Mouse (Mus musculus) telencephalon, adult 2 months (tissue): Measurements from ENCODE around the gene Ccdc190.

Source experiments
- DNase-seq: peaks from one replicate; pipeline ENCODE4 v3.0.0-alpha.2; 2011; ENCODE audit warnings: low read depth, low spot score

Ccdc190 gene

DNA sequence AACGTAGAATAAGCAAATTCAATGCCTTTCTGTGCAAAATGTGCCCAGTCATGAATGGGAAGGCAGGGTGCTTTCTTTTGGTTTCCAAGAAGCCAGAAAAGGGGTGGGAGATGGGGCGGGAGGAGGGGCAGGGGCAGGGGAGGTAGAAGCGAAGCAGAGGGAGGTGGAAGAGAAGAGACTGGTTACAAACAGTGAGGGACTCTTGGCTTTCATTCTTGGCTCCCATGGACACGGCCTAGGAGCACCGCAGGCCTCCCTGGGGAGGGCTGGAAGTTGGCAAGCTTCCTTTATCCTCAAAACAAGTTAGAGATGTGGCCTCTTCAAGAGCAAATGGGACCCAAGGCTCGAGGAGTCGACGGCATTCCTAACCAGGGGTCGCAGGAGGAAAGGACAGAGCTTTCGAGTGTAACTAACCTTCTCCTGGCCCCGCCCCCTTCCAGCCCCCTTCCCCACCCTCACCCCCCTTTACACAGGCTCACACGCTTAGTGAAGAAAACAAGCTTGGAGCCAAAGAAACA, at the start of gene Ccdc190:
Gene Ccdc190, plus strand, starts transcription at position 195 of the 518 bp plus-strand sequence.
- DNase-seq = no peak

DNA sequence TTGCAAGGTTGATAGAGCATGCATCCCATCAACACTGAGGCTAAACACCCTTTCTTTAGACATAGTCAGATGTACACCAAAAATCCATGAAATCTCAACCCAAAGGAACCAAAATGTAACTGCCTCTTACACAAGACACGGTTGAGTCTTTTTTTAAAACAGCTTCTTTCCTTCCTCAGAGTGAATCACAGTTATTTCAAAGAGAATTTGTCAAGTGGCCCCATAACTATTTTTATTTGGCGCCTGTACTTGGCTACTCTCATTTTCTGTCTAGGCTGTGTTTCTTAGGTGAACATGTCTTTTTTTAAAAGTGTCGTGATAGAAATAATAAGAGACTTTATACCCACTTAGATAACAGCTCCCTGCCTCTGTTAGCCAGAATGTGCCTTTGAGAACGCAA, 49.4 kb upstream of the Ccdc190 start:
- peak; percentile 81 for DNase-seq

DNA sequence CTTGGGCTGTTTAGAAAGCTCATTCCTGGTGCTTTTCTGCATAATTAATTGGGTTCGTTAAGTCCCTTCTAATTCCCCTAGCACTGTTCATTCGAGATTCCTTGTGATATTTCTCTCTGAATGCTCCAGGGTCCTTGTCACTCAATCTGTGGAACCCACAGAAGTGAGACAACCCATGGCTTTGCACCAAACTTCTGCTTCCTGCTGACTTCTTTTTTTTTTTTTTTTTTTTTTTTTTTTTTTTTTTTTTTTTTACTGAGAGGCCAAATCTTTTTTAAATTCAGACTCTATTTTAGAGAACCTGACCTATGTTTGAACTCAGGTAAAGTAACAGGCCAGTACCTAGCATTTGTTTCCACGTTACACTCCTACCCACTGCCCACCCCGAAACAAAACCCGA, 48.3 kb upstream of the Ccdc190 start:
- no peak for DNase-seq

DNA sequence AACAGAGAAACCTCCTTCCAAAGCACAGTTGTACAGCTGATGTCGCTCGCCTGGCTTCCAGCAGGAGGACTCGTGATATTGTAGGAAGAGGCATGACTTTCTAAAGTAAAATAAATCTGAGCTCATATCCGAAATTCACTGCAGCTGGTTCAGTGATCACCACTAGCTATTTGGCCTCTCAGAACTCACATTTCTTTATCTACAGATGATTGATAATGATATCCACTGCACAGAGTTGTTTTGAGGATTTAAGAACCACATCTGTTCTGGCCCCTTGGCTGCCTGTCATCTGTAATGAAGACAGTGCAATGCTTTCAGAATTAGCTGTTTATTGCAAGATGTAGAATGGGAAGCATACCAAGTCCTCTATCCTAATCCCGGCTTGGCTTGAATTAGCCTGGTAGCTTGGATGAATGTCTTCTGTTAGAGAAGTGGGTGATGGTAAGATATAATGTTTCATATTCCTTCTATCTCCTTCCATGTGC, 45.3 kb upstream of the Ccdc190 start:
- DNase-seq = peak; percentile 86

DNA sequence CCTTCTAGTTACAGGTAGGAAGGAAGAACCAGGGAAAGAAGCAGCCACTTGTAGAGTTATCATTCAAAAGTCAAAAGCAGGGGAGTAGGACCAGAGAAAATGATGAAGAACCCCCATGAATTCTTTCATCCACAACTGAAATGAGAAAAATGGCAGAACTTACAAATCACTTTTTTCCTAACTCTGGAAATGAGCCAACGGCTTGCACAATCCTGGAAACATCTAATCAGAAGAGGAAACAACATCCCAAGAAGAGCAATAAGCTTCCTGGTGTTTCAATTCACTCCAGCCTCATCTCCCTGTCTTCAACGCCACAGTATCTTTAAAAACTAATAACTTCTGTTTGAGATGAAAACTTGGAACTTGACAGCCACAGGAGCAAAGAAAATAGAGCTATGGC, 39.2 kb upstream of the Ccdc190 start:
- DNase-seq = no peak

DNA sequence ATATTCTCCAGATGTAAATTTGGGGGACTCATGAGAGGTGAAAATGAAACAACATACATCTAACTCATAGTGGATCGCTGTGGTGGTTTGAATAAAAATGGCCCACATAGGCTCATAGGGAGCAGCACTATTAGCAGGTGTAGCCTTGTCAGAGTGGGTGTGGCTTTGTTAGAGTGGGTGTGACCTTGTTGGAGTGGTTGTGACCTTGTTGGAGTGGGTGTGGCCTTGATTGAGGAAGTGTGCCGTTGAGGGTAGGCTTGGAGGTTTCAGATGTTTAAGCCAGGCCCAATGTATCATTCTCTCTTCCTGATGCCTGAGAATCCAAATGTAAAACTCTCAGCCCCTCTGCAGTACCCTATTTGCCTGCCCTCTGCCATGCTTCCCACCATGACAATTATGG, 34.5 kb upstream of the Ccdc190 start:
- no peak for DNase-seq

DNA sequence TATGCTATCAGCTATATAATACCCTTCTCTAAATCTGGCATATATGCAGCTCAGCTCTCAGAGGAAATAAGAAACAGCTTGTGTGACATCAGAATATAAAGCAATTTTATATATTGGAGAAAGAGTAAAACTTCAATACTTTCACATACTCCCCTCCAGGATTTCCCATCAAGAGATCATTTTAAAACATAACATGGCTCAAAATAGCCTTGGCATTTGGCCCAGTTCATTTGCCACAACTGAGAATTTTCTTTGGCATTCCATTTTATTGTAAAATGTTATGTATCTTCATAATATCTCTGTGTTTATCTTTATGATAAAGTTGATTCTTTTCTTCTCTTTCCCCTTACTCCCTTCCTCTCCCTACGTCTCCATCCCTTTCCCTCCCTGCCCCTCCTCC, 32.8 kb upstream of the Ccdc190 start:
- DNase-seq = no peak

DNA sequence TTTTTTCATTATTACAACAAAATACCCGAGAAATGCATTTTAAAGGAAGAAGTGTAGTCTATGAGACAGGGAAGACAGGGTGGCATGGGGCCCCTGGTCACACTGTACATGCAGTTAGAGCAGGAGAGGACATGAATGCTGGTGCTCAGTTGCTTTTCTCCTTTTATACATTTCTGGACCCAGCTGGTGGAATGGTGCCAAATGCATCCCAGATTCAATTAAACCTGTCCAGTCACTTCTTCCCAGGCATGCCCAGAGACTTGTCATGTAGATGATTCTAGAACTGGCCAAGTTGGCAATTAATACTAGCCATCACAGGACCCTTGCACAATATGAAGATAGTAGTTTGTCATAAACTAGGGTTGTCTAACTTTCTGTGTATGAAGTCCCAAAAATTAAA, 30.5 kb upstream of the Ccdc190 start:
- no peak for DNase-seq

DNA sequence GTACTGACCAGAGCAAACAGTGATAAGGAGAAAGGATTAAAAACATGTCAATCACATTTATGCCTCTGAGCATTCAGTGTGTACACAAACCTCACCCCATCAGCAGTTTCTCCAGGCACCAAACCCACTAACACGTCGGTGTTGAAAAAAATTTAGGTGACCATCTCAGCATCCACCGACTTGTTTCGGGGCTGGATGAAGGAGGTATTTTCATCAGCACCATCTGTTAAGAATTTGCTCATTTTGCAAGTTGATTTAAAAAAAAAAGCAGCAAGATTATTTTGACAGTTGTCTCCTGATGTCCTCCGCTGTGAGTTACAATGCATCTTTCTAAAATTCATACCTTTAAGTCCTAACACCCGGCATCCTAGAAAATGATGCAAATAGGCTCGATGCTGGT, 29.8 kb upstream of the Ccdc190 start:
- DNase-seq = no peak

DNA sequence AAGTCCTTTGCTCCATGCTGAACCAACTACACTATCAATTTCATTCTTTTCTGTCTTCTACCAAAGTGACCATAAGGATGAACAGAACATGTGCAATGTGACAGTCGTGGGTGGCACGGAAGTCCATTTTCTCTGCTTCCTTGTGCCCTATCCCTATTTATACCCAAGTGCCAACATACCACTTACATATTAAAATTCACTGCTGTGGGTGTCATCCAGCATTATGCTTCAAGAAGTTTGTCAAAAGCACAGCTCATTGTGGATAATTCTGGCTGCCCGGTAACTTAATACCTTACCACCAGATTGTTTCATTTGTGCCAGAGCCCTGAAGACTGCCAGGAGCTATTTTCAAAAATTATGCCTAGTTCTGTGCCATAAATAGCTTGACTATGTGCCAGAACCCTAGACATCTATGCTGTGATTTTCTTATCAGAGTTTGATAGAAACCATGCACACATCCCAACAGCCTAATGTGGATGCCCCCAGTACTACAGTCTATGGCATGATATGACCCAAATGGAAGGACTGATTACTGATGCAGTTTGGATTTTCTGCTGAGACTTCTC, 27.6 kb upstream of the Ccdc190 start:
- no peak for DNase-seq

DNA sequence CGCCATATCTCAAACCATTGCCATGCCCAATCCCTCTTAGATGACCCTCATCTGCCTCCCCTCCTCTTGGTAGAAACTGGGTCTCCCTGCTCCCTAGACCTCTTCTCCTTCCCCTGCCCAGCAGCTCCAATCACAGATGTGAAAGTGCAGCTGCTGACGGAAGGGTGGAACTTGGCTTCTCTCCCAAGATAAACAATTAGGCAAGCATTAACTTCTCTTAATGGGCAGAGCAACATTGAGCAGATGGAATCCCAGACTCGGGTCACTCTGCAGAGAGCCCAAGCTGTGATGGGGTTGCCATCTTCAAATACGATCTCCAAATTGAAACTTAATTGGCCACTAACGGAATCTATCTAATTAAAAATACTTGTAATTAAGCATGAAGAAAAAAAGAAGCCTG, 19.3 kb upstream of the Ccdc190 start:
- no peak for DNase-seq

DNA sequence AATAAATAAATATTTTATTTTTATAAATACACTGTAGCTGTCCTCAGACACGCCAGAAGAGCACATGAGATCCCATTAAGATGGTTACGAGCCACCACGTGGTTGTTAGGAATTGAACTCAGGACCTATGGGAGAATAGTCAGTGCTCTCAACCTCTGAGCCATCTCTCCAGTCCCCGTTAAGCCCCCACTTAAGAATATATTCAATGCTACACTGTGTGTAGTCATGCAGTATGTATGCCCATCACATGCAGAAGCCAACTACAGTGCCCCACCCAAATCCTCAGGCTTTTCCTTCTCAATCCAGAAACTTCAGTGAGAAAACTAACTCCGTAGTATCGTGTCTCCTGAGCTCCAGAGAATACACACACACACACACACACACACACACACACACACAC, 18.8 kb upstream of the Ccdc190 start:
- DNase-seq = no peak

DNA sequence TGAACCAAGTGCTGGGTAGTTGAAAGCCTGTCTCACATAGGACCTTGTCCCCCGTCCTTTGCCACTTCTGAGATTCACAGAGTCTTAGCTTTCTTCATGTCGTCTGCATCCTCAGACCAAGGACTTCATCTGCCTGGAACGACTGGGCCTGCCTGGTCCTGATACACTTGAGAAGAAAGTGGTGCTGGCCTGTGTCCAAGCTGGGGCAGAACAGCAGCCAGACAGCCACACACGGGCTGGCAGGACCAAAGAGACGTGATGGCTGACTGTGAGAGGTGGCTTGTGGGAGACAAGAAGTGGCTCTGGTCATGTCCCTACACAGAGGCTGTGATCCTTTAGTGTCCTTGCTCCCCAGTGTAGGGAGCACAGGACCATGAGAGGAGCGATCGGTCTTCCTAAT, 17.7 kb upstream of the Ccdc190 start:
- DNase-seq = no peak

DNA sequence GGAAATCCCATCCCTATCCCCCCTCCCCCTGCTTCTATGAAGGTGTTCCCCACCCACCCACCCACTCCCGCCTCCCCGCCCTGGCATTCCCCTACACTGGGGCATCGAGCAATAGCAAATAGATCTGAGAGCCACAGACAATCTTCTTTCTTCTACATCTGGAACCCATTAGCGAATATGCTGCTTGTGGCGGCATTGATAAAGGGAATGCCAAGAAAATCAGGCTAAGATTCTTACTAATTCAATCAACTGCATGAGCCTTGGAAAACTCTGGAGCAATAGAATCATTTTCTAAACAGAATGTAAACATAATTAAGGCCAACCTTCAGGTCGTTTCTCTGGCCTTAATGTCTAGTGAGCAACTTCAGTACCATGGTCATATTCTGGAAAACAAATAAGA, 16.9 kb upstream of the Ccdc190 start:
- no peak for DNase-seq

DNA sequence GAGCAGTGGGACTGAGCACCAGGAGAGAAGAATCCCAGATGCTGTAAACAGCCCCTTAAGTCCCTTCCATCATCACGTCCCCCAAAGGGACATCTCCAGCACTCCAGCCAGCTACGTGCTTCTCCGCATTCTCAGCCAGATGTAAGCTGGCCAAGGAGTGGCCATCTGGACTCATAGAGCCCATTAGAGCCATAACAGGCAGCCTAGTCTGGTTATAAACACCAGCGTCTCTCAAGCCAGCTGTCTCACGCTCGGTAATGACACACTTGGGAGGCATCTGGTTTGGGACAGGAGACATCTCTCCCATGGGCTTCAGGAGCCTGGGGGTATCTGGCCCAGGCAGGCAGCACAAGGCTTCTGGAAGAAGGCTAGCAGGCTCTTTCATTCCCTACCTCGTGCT, 11.8 kb upstream of the Ccdc190 start:
- no peak for DNase-seq

DNA sequence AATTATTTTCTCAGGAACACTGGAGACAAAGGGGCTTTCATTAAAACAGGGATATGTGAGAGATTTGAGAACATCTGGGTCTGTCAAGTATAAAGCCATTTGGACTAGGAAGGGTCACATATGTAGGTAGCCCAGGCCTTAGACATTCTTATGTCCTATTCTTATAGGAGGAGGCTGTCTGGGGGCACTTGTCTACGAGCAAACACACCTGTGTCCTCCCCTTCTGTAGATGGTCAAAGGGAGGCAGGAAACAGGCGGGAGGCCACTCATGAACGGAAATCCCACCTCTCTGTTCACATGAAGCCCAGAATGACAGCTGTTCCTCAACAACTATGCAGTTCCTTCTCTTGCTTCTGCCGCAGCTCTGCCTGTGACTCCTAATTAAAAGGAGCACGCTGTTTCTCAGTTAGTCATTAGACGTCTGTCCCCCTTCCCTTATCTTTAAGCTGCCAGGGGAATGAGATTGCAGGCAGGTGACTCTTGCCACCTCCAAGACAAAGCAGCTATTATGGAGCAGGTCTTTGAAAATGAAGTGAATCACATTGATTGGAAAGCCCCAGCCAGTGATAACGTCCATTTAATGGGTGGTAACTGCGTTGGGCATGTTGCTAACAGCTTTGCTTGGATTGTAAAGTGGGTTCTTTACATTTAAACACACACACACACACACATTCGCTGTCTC, 11.2 kb upstream of the Ccdc190 start:
- DNase-seq = no peak

DNA sequence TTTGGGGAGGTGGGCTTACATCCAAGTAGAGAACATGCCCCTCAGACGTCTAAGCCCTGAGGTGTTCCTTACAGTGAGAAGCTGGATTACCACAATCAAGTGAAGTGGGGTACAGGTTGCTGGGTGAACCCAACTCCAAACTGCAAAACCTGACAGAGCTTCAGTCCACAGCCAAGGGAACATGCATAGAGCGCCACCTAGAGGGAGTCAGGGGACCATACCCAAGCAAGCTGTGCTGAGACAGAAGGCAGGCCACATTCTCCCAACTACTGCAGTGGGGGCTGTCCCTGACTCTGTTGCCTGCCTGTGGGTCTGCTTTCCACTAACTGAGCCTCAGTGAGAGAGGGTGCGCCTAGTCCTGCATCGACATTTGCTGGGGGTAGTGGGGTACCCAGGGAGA, 10.4 kb upstream of the Ccdc190 start:
- DNase-seq = peak; percentile 50

DNA sequence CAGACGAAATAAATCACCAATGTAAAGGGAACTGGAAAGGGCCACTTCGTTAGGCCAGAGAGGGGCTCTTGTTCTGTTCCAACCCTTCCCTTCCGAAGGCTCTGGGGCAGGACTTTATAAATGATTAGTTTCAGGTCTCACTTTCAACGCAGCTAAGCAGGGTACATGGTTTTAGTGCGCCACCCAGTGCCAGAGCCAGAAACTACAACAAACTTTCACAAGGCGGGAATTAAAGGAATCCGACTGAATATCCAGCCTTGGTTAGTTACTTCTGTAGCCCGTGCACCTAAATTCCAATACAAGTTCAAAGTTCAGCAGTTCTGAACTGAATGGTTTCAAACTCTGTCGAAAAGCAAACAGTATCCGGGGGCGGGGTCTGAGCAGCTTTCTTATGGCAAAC, 9.2 kb upstream of the Ccdc190 start:
- DNase-seq = no peak

DNA sequence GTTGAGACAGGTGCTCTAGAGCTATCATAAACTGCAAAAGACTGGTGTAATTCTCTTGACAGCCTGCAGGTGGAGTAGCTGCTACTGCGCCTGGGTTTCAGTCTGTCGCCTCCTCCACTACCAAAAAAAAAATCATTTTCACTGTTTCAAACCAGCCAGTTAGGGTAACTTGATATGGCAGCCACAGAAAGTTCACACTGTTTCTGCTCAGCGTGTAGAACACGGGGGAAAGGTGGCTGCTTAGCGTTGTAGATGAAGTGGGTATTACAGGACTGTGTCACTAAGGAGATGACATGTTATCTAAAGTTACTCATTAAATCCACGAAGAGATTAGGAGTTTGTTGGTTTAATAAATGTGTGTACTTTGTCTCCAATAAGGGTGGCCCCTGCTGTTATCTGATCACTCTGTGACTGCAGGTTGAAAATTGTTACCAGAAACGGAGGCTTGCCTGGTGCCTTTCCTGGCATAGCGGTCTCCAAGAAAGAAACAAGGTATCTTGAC, 6.7 kb upstream of the Ccdc190 start:
- DNase-seq = no peak

DNA sequence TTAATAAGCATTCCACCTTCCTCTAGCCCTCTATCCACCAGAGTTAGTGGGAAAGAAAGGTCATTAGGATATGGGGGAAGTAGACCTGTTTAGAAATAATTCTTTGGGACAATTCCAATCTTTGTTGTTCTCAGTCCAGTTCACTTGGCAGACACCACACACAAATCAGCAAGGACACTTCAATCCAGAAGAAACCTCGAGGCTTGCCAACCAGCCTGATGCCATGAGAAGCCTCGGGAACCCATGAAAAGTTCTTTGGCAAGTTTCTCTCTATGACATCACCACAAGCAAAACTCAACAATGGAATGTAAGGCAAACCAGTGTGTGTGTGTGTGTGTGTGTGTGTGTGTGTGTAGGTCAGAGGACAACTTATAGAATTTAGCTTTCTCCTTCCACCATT, 3.9 kb upstream of the Ccdc190 start:
- DNase-seq = no peak

DNA sequence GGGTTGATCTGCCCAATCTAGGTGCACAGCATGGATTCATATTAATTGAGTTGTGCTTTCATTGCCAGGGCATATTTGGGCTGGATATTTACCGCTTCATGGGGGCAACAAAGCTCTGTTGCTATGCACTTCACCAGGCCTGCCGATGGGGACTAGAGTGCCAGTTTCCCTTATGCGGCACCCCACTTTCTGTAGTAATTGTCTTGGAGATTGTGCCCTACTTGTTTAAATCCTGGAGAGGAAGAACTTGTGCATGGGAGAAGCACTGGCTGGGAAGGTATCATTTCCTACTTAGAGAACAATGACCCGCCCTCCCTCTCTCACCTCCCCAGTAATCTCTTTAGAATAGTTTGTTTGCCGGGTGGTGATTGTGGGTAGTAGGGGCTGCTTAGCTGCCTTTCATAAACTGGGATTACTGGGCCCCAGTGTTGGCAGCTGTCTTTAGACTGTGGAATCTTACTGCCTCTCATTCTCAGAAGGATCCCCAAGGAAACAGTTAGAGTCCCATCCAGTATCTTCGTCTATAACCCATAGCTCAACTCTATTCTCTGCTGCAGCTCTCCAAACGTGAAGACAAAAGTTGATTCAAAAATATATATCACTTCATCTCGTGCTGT, 587 bp upstream of the Ccdc190 start:
- no peak for DNase-seq

DNA sequence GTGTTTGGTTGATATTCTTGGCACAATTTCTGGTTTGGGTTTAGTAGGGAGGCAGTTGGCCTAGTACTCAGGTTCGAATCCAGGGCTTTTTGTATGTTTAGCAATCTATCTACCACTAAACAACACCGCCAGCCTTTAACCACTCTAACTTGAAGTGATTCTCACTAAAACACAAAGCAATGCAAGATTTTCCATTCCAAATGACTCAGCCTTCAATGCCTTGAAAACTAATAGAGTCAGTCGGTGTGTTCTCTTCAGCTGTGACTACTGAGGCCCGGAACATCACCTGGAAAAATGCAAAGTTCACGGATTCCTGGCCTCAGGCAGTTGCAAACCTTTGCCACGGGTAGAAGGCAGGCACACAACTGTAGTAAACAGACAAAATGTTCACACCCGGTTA, 3.2 kb downstream of the Ccdc190 start:
- no peak for DNase-seq
